Mouse (Mus musculus) heart, embryonic 11.5 days (tissue): ENCODE data around the gene Lsm14a. TPM values are rescaled to one million over a fixed set of nuclear protein-coding genes. Genes with fewer than 3 reads are reported as not detected.

ENCODE experiments used
- ATAC-seq: fragments of 200-750 bp; cut with Nextera tagmentation; replicated peaks from 2 replicates; pipeline ENCODE4 v1.8.0; 2017; ENCODE audit warnings: moderate library complexity; ENCODE audit not compliant: insufficient number of reproducible peaks, low FRiP score, low TSS enrichment
- H3K27ac ChIP-seq: fragments of 300-500 bp; sonication (generic); 2 replicates; pipeline ENCODE4 v1.5.1; 2014; ENCODE audit warnings: mild to moderate bottlenecking, low read depth, low read length
- H3K27me3 ChIP-seq: fragments of 300-500 bp; sonication (generic); 2 replicates; pipeline ENCODE4 v1.6.1; 2014; ENCODE audit warnings: mild to moderate bottlenecking, low read length, mixed read lengths; ENCODE audit not compliant: control insufficient read depth, insufficient read depth
- H3K36me3 ChIP-seq: fragments of 300-500 bp; sonication (generic); 2 replicates; pipeline ENCODE4 v1.6.1; 2014; ENCODE audit warnings: mild to moderate bottlenecking, low read length, moderate library complexity, mixed read lengths; ENCODE audit not compliant: control insufficient read depth, insufficient read depth
- H3K4me1 ChIP-seq: fragments of 300-500 bp; sonication (generic); 2 replicates; pipeline ENCODE4 v1.6.1; 2014; ENCODE audit warnings: low read length; ENCODE audit not compliant: control insufficient read depth, insufficient read depth
- H3K4me2 ChIP-seq: fragments of 300-500 bp; sonication (generic); 2 replicates; pipeline ENCODE4 v1.6.1; 2014; ENCODE audit warnings: mild to moderate bottlenecking, moderate library complexity
- H3K4me3 ChIP-seq: fragments of 300-500 bp; sonication (generic); 2 replicates; pipeline ENCODE4 v1.5.1; 2014; ENCODE audit warnings: low read depth, low read length
- H3K9ac ChIP-seq: fragments of 300-500 bp; sonication (generic); 2 replicates; pipeline ENCODE4 v1.6.1; 2014; ENCODE audit warnings: mild to moderate bottlenecking, low read depth, low read length, moderate library complexity
- H3K9me3 ChIP-seq: fragments of 300-500 bp; sonication (generic); replicated peaks from 2 replicates; pipeline ENCODE4 v1.6.1; 2016; ENCODE audit warnings: low read length; ENCODE audit not compliant: control insufficient read depth
- WGBS: fragments of 180-500 bp; shearing (Covaris S2); extraction: QIAGEN DNeasy Blood & Tissue Kit; methylation state at CpG from one replicate; pipeline ENCODE4 v1.1.7; 2014; ENCODE audit not compliant: insufficient replicate concordance; 5-methylcytosine and 5-hydroxymethylcytosine counted together
- polyA plus RNA-seq: library from polyadenylated mRNA; unstranded; fragments of >200 nt; fragmentation: Nextera tagmentation; extraction: Ambion mirVana; gene quantifications from 2 replicates; pipeline ENCODE4 v1.2.1, GENCODE M21; 2014

Gene Lsm14a
- polyA plus RNA-seq, 1 experiment from 2014 or later: 46.4 TPM

DNA sequence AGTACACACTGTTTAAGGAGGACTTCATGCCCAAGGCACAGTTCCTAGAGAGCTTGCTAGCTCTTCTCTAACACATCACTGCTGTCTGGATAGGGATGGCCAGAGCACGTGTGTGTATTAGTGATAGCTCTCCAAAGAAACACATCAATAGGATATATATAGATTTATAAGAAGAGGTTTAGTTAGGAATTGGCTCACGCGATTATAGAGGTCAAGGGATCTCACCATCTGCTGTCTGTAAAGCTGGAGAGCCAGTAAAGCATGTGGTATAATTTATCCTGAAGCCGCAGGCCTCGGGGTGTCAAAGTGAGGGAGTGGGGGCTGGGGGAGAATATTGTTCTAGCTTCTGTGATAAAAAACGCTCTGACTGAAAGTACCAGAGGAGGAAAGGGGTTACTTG is 2.6 kb upstream of the Lsm14a start:
- H3K9me3 ChIP-seq: no peaks in the 10 kb centered on the region
- no peak overlapping the region for H3K4me2 ChIP-seq
- ATAC-seq: no peak
- no peak overlapping the region for H3K4me3 ChIP-seq
- H3K4me1 ChIP-seq: peaks cover 3% of the 10 kb centered on the region
- H3K36me3 ChIP-seq: no peaks in the 10 kb centered on the region
- WGBS: 79% methylated on average over 6 of the region's 6 CpGs
- H3K27ac ChIP-seq: no peak overlapping the region
- no peaks in the 10 kb centered on the region for H3K27me3 ChIP-seq
- H3K9ac ChIP-seq: no peak overlapping the region

GRCm38 (mm10) chr7:34394636-34395035 is 1.5 kb upstream of the Lsm14a start:
- ATAC-seq: no peak
- no peaks in the 10 kb centered on the region for H3K9me3 ChIP-seq
- no peaks in the 10 kb centered on the region for H3K27me3 ChIP-seq
- no peak overlapping the region for H3K27ac ChIP-seq
- no peak overlapping the region for H3K4me3 ChIP-seq
- WGBS: 79% methylated on average over 5 of the region's 5 CpGs
- peaks cover 8% of the 10 kb centered on the region for H3K4me1 ChIP-seq
- H3K36me3 ChIP-seq: no peaks in the 10 kb centered on the region
- no peak overlapping the region for H3K9ac ChIP-seq
- no peak overlapping the region for H3K4me2 ChIP-seq

DNA sequence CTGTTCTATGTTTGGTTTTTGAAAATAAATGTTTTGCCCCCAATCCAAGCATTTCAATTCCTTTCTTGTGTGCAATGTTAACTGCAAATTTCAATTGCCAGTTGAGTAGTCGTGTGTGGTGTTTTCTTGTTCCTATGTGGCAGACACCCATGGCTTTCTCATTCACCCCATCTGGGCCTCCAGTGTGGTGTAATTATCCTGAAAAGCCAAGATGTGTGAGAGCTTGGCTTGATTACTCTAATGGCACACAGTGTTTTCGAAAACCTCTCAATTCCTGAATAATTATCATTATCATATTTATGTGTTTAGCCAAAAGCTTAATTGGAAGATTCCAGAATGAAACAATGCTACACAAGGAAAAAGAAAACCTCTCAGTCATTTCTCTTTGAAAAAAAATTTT is 976 bp upstream of the Lsm14a start:
- Histone ChIP-seq H3K27ac (no peak overlapping the region), H3K9ac (no peak overlapping the region), H3K4me2 (no peak overlapping the region), H3K36me3 (no peaks in the 10 kb centered on the region), H3K4me3 (no peak overlapping the region), H3K4me1 (peaks cover 8% of the 10 kb centered on the region), H3K9me3 (no peaks in the 10 kb centered on the region), H3K27me3 (no peaks in the 10 kb centered on the region)
- 76% methylated on average over 2 of the region's 2 CpGs for WGBS
- ATAC-seq: no peak

DNA sequence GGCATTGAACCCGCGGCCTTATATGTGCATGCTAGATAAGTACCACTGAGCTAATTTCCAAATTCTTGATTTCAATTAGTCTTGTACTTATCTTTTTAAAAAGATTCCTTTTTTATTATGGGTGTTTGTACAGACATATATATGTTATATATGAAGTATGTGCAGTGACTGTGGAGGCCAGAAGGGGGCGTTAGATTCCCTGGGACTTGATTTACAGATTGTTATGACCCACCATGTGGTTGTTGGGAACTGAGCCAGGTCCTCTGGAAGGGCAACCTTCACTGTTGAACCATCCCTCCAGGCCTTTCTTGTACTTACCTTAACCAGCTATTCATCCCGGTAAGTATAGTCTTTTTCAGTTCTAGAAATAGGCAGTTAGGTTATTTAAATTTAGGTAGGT is 780 bp downstream of the Lsm14a start:
- Histone ChIP-seq H3K27ac (no peak overlapping the region), H3K4me1 (peaks cover 8% of the 10 kb centered on the region), H3K36me3 (no peaks in the 10 kb centered on the region), H3K4me2 (no peak overlapping the region), H3K9me3 (no peaks in the 10 kb centered on the region), H3K27me3 (no peaks in the 10 kb centered on the region), H3K9ac (no peak overlapping the region), H3K4me3 (no peak overlapping the region)
- 61% methylated on average over 4 of the region's 4 CpGs for WGBS
- ATAC-seq: no peak

GRCm38 (mm10) chr7:34391711-34392110 is 1.4 kb downstream of the Lsm14a start:
- peaks cover 14% of the 10 kb centered on the region for H3K4me1 ChIP-seq
- no peak overlapping the region for H3K4me2 ChIP-seq
- no peaks in the 10 kb centered on the region for H3K9me3 ChIP-seq
- ATAC-seq: no peak
- no peak overlapping the region for H3K27ac ChIP-seq
- no peaks in the 10 kb centered on the region for H3K36me3 ChIP-seq
- H3K4me3 ChIP-seq: no peak overlapping the region
- no peaks in the 10 kb centered on the region for H3K27me3 ChIP-seq
- H3K9ac ChIP-seq: no peak overlapping the region
- WGBS: 76% methylated on average over 4 of the region's 4 CpGs

DNA sequence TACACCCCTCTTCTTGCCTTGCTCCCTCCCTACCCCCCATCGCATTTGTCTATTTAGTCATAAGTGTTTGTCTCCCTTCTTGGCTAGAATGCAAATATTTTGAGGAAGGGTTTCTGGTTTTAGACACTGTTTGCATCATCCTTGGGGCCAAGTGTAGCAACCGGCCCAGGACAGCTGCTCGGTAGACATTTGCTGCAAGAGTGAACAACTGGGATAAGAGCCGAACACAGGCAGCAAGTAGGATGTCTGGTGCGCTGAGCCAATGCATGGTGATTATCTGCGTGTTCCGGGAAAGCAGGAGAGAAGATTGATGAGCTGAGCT is 2.3 kb downstream of the Lsm14a start:
- peak overlapping the region; percentile 97 for H3K9ac ChIP-seq
- peak overlapping the region; percentile 94 for H3K4me2 ChIP-seq
- no peaks in the 10 kb centered on the region for H3K36me3 ChIP-seq
- peaks cover 17% of the 10 kb centered on the region for H3K4me1 ChIP-seq
- no peaks in the 10 kb centered on the region for H3K27me3 ChIP-seq
- no peak overlapping the region for H3K27ac ChIP-seq
- H3K4me3 ChIP-seq: peak overlapping the region; percentile 77; the same call in 1 of the 2 replicates
- no peak for ATAC-seq
- 50% methylated on average over 7 of the region's 7 CpGs for WGBS
- no peaks in the 10 kb centered on the region for H3K9me3 ChIP-seq

GRCm38 (mm10) chr7:34390111-34390833 is 2.8 kb downstream of the Lsm14a start:
- Histone ChIP-seq H3K27me3 (no peaks in the 10 kb centered on the region), H3K4me3 (peak overlapping the region; percentile 77), H3K9me3 (no peaks in the 10 kb centered on the region), H3K36me3 (no peaks in the 10 kb centered on the region), H3K27ac (peak overlapping the region; percentile 100), H3K9ac (peak overlapping the region; percentile 97), H3K4me1 (peaks cover 20% of the 10 kb centered on the region), H3K4me2 (peak overlapping the region; percentile 94)
- ATAC-seq: no peak
- WGBS: 11% methylated on average over 18 of the region's 18 CpGs

DNA sequence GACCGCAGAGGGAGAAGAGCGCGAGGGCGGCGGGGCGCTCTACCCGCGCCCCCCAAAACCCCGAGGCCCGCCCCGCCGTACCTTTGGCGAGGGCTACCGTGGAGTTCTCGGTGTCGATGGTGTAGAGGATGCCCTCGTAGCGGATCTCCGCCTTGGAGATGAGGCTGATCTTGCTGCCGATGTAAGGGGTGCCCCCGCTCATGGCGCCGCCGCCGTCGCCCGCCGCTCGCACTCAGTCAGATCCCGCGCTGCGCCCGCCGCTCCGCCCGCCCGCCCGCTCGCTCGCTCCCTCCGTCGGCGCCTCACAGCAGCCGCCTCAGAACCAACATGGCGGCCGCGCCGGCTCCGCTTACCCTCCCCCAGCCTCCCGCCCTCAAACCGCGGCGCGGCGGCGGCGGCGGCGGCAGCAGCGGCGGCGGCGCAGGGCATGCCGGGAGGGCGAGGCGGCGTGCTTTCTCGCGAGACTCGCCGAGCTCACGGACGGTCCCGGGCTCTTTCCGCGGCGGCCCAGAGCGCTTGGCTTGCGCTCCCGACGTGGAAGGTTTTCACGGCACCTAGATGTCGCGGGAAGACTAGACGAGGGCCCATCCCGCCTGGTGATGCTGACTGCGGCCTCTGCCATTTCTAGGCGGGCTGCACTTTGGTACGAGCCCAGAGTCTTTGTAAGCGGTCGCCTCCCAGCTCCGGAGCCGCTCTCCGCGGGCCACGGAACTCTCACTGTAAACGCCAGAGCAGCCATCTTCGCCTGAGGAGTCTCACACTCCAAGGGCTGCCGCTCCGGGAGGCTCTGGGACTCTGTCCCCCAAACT is 3.6 kb downstream of the Lsm14a start:
- peak overlapping the region; percentile 94 for H3K4me2 ChIP-seq
- ATAC-seq: peak; percentile 92
- peak overlapping the region; percentile 100 for H3K27ac ChIP-seq
- peak overlapping the region; percentile 77 for H3K4me3 ChIP-seq
- WGBS: under 1% methylated on average over 90 of the region's 100 CpGs
- peaks cover 20% of the 10 kb centered on the region for H3K4me1 ChIP-seq
- H3K9me3 ChIP-seq: no peaks in the 10 kb centered on the region
- H3K27me3 ChIP-seq: no peaks in the 10 kb centered on the region
- H3K9ac ChIP-seq: peak overlapping the region; percentile 97
- no peaks in the 10 kb centered on the region for H3K36me3 ChIP-seq
